Mouse (Mus musculus): ENCODE measurements around the gene Gm4187.
"Not testable (repeated sequence)": the region's sequence is repeated elsewhere in the genome, so short reads cannot be mapped to it uniquely, and the experiment has no call there.

Gm4187 gene

DNA sequence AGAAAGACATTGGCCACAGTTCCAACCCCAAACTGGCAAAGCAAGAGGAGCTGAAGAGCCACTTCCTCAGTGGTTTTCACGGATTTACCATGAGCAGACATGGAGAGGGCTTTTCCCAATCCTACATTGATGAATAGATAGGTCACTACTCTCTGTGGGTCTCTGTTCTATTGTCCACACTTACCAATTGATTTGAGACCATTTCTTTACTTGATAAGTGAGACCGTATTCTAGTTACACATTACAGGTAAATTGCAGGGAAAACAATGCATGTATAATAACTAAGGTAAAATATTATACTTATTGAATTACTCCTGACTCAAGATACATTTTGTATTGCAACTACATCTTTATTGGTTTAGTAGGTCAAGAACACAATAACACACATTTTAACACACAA is at the start of gene Gm4187:
Gene Gm4187 (minus strand): TSS at position 101 of the 400 bp plus-strand sequence.
- not testable (repeated sequence) for DNase-seq

GRCm38 (mm10) chr7:22370939-22371338 is 41.4 kb upstream of the Gm4187 start, which contains the start of gene Gm8660:
Gene Gm8660 (minus strand): TSS chr7:22371039.
- DNase-seq, result not testable (repeated sequence)

Data from liver (tissue).